Mouse (Mus musculus) thymus, postnatal 25 days (tissue): Measurements from ENCODE around the gene Trim41.
"Not testable (repeated sequence)": the region's sequence is repeated elsewhere in the genome, so short reads cannot be mapped to it uniquely, and the experiment has no call there.

Experiments used
- DNase-seq: peaks from one replicate; pipeline ENCODE4 v3.0.0; 2022

Trim41 gene

DNA sequence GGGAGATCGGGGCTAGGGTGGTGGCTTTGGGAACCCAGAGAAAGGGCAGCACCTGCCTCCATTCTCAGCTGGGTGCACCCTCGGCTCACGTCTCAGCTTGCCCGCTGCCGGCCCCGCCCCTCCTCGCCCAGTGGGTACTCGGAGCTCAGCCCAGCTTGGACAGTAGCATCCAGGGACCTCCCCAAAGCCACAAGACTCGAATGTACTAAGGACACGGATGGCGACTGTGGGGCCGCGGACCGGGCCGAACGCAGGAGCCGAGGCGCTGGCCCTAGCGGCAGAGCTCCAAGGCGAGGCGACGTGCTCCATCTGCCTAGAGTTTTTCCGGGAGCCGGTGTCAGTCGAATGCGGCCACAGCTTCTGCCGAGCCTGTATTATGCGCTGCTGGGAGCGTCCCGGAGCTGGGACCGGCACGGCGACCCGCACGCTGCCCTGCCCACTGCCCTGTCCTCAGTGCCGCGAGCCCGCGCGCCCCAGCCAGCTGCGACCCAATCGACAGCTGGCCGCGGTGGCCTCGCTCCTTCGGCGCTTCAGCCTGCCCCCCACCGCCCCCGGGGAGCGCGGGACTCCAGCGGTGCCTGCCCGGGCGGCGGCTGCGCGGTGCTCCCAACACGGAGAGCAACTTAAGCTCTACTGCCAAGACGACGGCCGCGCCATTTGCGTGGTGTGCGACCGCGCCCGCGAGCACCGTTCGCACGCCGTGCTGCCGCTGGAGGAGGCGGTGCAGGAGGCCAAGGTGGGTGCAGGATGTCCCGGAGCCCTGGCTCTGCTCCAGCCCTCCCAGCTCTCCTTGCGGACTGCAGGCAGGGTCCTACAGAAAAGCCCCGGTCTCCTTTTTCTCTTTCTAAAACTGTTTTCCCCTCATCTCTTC, 20.4 kb upstream of the Trim41 start:
- DNase-seq, result peak; percentile 48

DNA sequence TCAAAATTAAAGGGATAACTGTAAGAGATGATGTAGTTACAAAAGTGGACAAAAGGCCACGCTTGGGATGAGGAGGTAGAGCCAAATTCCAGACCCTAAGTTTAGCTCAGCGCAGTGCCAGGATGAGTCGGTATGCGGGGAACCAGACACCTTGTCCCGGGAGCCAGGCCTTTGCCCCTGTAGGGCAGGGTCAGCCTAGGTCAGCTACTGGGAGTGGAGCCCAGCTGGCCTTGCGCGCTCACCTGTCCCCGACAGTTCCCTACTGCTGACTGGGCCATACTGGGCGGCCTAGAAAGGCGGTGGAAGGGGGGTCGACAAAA, 19.8 kb upstream of the Trim41 start:
- no peak for DNase-seq

DNA sequence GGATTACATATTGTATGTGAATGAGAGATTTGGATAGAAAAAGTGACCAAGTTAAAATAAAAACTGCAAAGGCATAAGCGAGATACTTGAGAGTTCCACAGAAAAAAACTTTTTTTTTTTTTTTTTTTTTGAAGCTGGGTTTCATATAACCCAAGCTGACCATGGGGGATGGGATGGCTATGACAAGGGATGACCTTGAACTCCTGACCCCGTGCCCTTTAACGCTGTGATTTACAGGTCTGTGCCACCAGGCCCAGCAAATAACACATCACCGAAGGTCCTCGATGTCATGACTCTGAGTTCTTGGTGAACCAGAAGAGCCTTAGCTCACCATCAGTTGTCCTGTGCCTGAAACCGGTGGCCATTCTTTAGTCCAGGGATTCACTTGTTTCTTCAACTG, 18.8 kb upstream of the Trim41 start:
- no peak for DNase-seq

DNA sequence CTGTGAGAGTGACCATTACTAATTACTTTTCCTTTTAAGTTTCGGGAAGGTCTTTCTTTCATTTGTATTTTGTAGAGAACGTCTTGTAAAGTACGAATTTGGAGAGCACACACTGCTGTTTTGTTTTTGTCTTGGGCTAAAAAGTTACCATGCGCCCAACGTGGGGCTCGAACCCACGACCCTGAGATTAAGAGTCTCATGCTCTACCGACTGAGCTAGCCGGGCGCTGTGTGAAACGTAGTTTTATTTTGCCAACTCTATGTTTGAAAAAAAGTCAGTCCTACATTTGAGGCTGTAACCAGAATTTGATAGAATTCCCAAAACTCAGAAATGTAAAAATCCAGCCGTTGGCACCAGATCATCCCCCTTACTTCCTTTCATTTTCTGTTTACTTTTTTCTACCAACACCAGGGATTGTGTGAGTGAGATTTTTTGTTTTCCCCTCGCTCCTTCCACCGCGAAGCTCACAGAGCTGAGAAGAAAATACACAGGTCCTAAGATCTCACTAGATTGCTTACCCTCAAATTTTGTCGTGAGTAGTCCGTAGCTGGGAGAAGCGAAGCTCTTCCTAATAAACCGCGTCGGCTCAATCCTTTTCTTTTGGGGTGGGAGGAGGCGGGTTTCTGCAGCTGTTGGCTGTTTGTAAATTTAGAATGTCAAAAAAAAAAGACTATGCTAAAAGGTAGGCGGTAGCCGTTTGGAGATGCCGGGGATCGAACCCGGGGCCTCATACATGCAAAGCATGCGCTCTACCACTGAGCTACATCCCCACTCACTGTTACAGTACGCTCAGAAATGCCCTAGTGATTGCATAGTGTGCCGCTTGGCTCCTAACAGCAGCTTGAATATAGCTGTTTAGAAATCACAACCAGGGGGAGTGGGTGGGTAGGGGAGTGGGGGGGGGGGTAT, 16.8 kb upstream of the Trim41 start:
- DNase-seq, result peak; percentile 96

DNA sequence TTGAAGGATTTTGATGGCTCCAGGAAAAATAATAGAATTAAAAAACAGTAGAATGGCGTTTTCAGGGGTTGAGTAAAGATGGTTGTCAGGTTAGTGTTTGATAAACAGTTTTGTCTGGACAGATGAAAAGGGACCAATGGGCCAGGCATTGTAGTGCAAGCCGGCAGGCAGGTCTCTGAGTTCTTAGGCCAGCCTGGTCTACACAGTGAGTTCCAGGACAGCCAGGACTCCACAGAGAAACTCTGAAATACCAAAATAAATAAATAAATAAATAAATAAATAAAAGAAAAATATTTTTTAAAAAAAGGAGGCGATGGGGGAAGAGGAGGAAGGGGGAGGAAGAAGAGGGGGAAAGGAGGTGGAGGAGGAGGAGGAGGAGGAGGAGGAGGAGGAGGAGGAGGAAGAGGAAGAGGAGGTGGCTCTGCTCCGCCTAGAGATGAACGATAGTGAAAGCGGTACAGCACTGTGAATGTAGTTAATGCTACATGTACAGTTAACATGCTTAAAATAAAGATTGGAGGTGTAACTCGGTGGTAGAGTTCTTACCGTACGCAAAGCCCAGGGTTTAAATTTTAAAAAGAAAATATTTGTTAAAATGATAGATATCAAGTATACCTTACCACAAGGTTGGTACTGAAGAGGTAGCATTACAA, 16.1 kb upstream of the Trim41 start:
- DNase-seq, result no peak

DNA sequence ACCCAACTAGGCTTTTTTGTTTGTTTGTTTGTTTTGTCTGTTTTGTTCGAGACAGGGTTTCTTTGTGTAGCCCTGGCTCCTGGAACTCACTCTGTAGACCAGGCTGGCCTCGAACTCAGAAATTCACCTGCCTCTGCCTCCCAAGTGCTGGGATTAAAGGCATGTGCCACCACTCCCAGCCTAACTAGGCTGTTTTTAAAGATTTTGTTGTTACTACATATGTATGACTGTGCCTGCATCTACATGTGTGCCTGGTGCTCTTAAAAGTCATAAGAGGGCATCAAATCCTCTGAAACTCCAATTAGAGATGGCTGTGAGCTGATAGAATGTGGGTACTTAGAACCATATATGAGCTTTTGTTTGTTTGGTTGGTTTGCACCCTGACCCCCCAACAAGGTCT, 14.1 kb upstream of the Trim41 start:
- DNase-seq, result no peak

DNA sequence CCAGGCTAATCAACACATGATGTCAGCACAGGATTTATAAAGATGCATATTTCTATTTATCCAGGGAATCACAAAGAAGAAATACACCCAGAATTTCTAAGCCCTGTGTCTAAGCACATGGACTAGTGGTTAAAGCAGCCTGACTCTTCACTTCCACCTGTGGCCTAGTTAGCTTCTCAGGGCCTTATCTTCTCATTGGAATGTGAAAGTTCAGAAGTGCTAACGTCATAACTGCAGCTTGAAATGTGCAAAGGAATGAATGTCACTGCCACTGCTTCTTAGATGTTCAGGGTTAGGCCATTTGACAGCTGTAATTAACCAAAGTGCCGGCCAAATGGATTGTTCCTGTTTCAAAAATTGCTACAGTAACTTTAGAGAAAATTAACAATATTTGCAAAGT, 13.1 kb upstream of the Trim41 start:
- no peak for DNase-seq

DNA sequence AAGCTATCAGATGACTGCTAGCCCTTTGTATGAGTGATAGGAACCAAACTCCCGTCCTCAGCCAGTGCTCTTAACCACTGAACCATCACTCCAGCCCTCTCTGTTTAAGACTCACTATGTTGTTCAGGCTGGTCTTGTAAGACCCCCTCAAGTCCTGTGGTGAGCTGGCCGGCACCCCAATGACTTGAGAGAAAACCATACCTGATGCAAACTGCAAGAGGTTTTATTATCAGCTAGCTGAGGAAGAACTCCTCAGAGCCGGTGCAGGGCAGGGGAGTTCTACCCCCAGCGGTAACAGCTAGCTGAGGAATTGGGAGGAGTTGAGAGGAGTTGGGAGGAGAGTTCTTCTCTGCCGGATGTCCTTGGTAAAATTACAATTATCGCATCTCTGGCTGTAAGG, 10.8 kb upstream of the Trim41 start:
- no peak for DNase-seq

DNA sequence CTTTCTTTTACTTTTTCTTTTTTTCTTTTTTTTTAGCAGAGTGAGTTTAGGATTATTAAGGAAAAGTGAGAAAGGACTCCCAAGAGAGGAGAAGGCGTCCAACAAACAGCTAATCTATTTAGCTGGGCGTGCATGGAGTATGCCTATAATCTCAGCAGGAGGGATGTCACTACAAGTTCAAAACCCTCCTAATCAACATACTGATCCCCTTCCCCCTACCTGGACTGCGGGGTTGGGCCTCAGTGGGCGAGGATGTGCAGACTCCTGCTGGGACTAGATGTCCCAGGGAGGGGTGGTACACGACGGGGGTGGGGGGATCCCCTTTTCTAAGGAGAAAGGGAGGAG, 9.6 kb upstream of the Trim41 start:
- DNase-seq, result no peak

DNA sequence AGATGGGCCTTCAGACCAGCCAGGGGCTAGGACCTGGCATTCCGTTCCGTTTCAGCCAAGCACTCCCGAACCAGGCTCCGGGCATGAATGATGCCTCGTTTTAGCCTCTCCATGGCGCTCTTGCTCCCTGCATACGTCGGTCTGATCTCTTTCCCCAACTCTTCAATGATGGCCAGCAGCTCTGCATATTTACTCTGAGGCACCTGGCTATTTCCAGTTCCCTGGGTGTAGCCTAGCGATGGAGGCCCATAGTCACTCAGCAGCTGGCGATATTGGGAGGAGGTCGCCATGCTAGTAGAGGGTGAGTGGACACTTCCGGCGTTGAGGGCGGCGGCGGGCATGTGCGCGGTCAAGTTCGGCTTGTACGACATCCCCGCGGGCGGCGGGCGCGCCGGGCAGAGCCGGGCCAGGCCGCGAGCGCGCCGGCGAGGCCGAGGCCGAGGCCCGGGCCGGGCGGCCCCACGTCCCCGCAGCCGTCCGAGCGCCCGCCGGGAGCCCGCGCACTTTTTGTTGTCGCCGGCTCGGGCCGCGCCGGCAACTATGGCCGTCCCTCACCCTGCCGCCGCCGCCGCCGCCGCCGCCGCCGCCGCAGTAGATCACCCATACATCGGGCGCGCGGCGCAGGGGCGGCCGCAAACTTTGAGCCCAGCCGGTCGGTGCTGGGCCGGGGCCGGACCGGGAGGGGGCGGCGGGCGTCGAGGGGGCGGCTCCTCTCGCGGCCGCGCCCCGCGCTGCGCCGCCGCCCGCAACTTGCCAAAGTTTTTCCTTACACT, 9.0 kb upstream of the Trim41 start, which contains the start of the genes Trim7 and Gm12184:
Gene Trim7, plus strand, starts transcription at position 162 of the 773 bp plus-strand sequence.
Gene Gm12184, minus strand, starts transcription at position 677 of the 773 bp plus-strand sequence.
- DNase-seq, result not testable (repeated sequence)

DNA sequence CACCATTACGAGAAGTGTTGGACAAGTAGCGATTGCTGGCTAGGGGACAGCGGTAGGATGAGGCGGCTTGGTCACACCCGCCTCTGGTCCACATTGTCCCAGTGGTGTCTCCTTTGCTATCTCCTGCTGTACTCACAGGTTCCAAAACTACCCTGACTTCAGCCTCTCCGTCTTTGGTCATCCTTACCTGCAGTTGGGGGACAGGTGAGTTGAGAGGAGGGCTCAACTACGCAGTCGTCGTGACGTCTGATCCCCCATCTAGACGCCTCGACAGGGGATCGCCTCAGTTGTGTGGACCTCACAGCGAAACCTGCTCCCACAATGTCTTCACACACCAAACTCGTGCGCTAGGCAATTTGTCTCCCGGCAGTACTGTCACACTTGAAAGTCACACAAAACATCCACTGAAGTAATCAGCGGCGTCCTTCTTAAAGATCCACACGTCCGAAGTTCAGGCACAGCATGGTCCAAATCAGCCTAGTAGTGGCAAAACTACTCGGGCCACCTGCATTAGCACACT, 7.2 kb upstream of the Trim41 start:
- no peak for DNase-seq

DNA sequence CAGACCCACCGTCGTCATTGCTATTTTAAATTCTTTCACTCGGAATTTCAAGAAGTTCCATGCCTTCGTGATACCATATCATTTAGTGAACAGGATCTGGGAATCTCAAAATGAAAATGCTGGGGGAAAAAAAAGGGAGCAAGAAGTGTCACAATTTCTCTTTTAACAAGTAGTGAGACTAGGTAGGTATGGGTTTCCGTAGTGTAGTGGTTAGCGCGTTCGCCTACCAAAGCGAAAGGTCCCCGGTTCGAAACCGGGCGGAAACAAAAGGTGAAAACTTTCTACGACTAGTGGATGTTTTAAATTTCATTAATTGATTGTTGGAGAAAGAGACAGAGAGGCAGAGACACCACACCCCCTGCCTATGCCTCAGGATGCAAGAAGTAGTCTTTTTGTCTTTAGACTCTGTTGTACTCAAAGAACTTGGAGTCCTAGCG, 6.4 kb upstream of the Trim41 start:
- peak; percentile 79 for DNase-seq

DNA sequence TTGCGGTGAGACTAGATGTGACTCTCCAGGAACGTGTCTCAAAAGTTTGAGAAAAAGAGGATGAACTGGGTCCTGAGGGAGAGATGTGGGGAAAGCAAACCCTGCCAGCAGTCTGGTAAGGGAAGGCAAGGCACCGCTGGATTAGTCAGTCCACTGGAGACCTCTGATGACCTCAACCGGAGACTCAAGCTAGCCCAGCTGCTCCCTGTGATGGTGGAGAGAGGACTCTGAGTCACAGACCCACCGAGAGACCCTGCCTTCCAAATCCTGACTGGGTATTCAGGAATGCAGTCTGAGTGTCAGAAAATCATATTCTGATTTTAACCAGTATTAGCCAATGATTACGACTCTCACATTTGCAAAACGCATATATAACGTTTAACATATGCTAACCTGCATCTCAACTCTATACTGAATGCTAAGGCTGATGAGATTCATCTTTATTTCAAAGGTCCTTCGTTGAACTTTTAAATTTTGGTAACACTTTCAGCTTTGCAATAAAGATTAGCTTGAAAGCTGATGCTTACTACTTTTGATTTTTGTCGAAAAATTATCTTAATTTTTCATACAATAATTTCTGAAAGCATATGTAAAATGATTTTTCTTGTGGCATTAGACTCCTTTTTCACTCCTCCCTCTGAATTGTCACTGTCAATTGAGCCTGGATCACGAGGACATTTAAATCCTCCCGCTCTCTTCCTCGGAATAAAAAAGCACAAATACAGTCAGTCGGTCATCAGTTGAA, 5.8 kb upstream of the Trim41 start:
- DNase-seq, result no peak

DNA sequence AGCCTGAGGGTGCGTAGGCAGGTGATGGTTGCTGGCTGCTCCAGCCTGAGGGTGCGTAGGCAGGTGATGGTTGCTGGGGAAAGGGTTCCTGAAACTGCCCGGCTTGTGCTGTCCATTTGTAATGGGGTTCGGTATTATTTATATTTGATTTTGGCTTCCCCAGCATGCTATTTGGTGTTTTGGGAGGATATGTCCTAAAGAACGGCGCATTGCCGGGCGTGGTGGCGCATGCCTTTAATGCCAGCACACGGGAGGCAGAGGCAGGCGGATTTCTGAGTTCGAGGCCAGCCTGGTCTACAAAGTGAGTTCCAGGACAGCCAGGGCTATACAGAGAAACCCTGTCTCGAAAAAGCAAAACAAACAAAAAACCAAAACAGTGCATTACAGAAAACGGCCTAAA, 4.1 kb upstream of the Trim41 start:
- not testable (repeated sequence) for DNase-seq

DNA sequence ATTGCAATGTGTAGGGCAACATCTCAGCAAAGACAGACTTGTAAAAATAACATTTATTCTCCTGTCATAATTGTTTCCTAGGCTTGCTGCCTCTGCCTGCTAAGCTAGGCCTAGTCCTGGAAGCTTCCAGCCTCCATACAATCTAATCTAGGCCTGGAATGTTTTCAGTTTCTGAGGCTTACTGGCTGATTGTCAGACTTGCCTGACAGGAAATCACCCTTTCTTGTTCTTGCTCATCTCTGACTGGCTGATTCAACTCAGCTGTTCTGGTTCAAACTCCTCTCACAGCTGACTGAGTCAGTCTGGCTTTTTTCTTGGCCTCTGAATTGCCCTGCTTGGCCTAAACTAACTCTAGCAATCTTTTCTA, 3.1 kb upstream of the Trim41 start:
- DNase-seq, result no peak

DNA sequence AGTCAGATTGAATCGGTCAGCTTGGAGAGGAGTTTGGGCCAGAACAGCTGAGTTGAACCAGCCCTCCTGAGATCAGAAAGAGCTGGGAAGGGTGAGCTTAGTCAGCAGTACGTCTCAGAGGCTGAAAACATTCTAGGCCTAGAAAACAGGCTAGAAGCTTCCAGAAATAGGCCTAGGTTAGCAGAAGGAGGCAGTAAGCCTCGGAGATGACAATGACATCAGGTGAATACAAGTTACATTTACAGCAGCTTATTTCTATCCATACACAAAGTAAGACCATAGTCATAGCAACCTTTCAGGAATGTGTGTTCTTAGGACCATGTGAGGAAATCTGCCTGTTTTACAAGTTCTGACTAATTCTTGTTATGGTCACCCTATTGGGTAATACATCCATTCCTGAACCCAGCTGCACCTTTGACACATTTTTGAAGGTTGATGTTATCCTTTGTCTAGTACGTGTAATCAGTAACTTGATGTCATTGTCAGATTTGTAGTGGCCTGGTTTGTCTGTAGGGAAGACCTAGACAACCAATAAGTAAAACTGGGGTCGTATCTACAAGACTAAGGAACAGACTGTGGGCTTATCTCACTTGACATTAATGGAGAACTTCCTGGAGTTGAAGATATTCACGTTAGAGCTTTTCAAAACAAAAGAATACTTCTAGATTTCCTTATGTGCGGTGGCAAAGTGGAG, 2.6 kb upstream of the Trim41 start:
- DNase-seq, result no peak

DNA sequence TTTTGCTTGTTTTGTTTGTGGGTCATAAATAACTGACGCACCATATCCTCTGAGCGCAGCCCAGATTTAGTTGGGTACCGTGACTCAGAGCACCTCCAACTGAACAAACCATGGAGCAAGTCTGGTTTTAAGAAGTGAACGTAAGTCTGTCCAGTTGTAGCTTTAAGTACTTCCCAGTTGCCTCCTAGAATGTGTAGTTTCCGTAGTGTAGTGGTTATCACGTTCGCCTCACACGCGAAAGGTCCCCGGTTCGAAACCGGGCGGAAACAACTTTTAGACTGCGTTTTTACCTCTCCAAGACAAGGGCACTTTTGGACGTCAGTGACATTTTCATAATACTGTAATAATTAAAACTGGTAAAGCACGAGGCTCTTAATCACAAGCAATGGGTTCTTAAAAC, 1.2 kb upstream of the Trim41 start:
- DNase-seq, result peak; percentile 86

DNA sequence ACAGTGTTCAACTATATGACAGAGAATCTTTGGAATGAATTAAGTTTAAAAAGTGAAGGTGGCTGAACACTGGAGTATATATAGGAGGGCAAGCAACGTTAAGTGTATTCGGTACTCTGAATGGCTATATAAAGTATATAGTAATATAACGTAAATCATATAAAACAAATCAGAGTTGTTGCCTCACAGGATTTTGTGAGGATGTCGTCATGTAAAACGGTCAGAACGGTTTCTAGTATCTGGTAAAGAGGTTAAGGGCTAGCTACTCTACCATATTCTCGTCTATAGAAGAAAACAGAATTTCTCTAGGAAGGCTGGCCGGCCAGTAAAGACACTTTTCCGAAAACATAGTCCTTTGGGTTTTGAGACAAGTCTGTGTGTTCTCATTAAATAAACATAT, 641 bp upstream of the Trim41 start:
- no peak for DNase-seq

DNA sequence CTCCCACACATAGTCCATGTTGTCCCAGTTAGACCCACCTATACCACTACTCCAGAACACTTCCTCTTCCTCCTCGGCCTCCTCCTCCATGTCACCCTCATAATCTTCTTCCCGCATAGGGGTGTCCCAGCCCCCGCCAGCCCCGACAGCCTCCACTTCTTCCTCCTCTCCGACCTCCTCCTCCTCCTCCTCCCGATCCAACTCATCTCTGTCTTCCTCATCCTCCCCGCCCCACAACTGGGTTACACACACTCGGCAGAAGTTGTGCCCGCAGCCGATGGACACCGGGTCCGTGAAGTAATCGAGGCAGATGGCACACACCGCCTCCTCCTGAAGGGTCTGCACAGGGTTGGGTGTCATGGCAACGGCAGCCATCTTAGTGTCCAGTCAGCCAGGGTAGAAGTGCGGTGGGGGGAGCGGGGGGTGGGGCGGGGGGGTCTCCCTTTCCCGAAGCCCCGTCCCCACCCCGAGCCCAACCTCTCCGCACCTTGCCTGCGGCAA, 822 bp downstream of the Trim41 start:
- peak; percentile 39 for DNase-seq

DNA sequence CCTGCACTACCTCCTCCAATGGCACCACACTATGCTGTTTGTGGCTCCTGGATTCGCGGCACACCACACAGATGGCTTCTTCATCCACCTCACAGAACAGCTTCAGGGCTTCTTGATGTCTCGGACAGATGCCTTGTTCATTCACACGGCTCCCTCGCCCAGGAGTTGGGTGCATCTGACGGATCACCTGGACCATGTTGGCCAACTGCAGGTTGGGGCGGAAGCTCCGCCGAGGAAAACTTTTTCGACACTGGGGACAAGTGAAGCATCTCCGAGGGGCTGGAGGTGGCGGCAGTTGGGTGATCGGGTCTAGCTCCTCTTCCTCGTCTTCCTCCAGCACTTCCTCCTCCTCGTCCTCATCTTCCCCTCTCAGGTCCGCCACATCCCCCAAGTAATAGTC, 1.3 kb downstream of the Trim41 start:
- no peak for DNase-seq

DNA sequence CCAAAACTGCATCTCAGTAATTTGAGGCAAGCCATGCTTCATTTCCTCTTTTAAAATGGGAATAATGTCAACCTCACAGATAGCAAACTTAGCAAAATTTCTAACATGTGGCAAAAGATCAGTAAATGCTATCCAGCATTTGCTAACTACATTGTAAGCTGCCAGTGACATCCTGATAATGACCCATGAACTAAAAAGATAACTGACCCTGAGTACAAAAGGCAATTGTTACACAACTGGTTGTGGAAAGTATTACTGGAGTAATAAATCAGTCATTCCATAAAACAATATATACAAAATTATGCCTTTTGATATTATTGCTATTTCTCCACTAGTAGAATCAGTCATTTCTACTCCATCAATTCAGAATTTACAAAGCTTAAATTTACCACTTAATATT, 3.4 kb downstream of the Trim41 start:
- no peak for DNase-seq
